Mouse (Mus musculus) heart, adult 11 months (tissue): ENCODE measurements around the gene 4933430I17Rik.

Experiments
- DNase-seq: peaks from one replicate; pipeline ENCODE4 v3.0.0; 2022

The 4933430I17Rik gene

GRCm38 (mm10) chr4:62505991-62506390 is 19.2 kb upstream of the 4933430I17Rik start:
- peak; percentile 91 for DNase-seq

- peak; percentile 92 for DNase-seq
These were observed 18.4 kb upstream of the 4933430I17Rik start for GRCm38 (mm10) chr4:62506798-62507197.

- peak; percentile 85 for DNase-seq
These were observed 16.3 kb upstream of the 4933430I17Rik start for GRCm38 (mm10) chr4:62508839-62509238.

- DNase-seq, result peak; percentile 94
These were observed 15.2 kb upstream of the 4933430I17Rik start for GRCm38 (mm10) chr4:62509946-62510345.

GRCm38 (mm10) chr4:62513998-62514506 is 11.1 kb upstream of the 4933430I17Rik start:
- peak; percentile 91 for DNase-seq

- no peak for DNase-seq
These were observed 10.2 kb upstream of the 4933430I17Rik start for GRCm38 (mm10) chr4:62514995-62515394.

- peak; percentile 94 for DNase-seq
These were observed 9.7 kb upstream of the 4933430I17Rik start for GRCm38 (mm10) chr4:62515490-62515889.

GRCm38 (mm10) chr4:62516079-62516478 is 9.1 kb upstream of the 4933430I17Rik start:
- peak; percentile 99 for DNase-seq

- peak; percentile 92 for DNase-seq
These were observed 8.6 kb upstream of the 4933430I17Rik start for GRCm38 (mm10) chr4:62516579-62516978.

- peak; percentile 92 for DNase-seq
These were observed 8.1 kb upstream of the 4933430I17Rik start for GRCm38 (mm10) chr4:62517046-62517445.

- peak; percentile 88 for DNase-seq
These were observed 7.4 kb upstream of the 4933430I17Rik start for GRCm38 (mm10) chr4:62517538-62518415.

- DNase-seq, result peak; percentile 96
These were observed 6.6 kb upstream of the 4933430I17Rik start for GRCm38 (mm10) chr4:62518416-62519121.

GRCm38 (mm10) chr4:62519122-62519848 is 5.9 kb upstream of the 4933430I17Rik start:
- DNase-seq, result no peak

- DNase-seq, result peak; percentile 99
These were observed 5.3 kb upstream of the 4933430I17Rik start, which contains the start of gene Alad for GRCm38 (mm10) chr4:62519849-62520233. Alad (minus strand) TSS chr4:62519918.

GRCm38 (mm10) chr4:62520892-62521400 is 4.2 kb upstream of the 4933430I17Rik start:
- DNase-seq, result no peak

GRCm38 (mm10) chr4:62525489-62525811 is 281 bp downstream of the 4933430I17Rik start:
- no peak for DNase-seq

GRCm38 (mm10) chr4:62526256-62526655 is 1.1 kb downstream of the 4933430I17Rik start:
- peak; percentile 50 for DNase-seq

- peak; percentile 77 for DNase-seq
These were observed 2.5 kb downstream of the 4933430I17Rik start for GRCm38 (mm10) chr4:62527655-62528054.

- DNase-seq, result no peak
These were observed 8.6 kb downstream of the 4933430I17Rik start for GRCm38 (mm10) chr4:62533729-62534128.

GRCm38 (mm10) chr4:62541802-62542201 is 16.6 kb downstream of the 4933430I17Rik start:
- no peak for DNase-seq

- no peak for DNase-seq
These were observed 18.6 kb downstream of the 4933430I17Rik start for GRCm38 (mm10) chr4:62543782-62544181.

- DNase-seq, result no peak
These were observed 19.6 kb downstream of the 4933430I17Rik start for GRCm38 (mm10) chr4:62544801-62545200.

- no peak for DNase-seq
These were observed 26.8 kb downstream of the 4933430I17Rik start for GRCm38 (mm10) chr4:62551966-62552365.
